Mouse (Mus musculus): ENCODE results near the gene Dag1.
A peak's percentile ranks its signal among the peaks of the same experiment; 100 is the strongest.
"Not testable (repeated sequence)": the region's sequence is repeated elsewhere in the genome, so short reads cannot be mapped to it uniquely, and the experiment has no call there.

Dag1 gene

DNA sequence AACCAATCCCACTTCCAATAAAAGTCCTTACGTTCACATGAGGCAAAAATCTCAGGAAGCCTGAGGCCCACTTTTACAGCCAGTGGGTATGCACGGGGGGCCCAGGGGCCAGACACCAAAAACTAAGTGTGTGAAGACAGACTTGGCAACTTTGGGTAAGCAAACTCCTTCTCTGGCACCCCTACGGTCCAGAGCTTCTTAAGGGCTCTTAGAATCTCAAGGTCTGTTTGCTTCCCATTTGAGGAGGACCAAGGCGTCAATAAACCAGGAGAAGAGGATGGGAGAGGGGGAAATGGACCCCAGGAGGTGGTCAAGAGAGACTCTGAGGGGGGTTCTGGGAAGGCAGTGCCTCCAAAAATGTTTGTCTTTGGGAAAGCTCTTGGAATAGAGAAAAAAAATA is 9.7 kb upstream of the Dag1 start:
- no peak for DNase-seq (ENCODE audit: low spot score)

GRCm38 (mm10) chr9:108272691-108273090 is 8.9 kb upstream of the Dag1 start:
- DNase-seq (ENCODE audit: low spot score), result no peak

DNA sequence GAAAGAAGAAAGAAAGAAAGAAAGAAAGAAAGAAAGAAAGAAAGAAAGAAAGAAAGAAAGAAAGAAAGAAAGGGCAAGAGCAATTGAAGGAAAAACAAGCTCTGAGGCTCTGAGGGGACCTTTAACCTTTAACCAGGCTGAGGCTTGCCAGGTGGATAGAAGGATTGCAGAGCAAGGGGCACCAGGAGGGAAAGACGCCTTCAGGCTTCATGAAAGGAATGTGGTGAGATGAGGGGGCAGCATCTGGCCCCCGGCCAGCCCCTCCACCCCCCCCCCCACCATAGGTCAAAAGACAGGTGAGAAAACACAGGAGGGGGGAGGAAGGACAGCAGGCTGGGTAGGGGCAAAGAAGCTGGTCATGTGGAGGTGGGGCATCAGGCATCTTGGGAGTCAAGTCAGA is 8.2 kb upstream of the Dag1 start:
- DNase-seq (ENCODE audit: low spot score), result peak; percentile 35

DNA sequence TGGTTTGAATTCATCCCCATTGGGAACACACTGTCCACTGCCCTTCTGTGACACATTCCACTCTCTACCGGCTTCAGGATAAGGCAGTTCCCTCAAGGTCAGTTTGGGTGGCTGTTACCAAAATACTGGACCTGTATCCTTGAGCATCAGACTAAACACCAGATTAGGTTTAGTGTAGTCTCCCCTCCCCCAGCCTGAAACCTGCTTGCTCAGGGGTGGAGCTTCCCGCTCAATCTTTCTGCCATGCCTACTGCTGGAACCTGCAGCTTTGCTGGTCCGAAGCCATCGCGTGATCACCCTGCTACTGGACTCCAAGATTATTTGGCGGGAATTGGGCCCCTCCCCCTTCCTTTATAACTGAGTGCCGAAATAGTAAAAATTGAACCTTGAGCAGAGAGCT is 4.9 kb upstream of the Dag1 start:
- not testable (repeated sequence) for DNase-seq (ENCODE audit: low spot score)

DNA sequence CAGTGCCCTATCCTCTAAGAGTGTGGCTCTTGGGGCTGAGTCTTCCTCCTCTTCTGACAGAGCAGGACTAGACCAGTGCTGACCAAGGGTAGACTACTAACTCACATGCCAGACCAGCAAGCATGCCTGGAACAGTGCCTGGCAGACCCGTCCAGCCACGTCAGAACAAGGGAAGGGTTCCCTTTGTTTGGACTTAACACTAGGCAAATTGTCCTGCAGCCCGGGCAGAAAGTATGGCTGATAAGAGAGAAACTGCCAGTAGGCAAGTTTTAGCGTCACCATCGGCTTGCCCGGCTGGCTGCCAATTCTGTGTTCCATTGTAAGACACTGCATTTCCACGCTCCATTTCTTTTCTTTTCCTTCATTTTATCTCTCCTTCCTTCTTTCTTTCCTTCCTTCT is 3.9 kb upstream of the Dag1 start:
- DNase-seq (ENCODE audit: low spot score), result no peak

DNA sequence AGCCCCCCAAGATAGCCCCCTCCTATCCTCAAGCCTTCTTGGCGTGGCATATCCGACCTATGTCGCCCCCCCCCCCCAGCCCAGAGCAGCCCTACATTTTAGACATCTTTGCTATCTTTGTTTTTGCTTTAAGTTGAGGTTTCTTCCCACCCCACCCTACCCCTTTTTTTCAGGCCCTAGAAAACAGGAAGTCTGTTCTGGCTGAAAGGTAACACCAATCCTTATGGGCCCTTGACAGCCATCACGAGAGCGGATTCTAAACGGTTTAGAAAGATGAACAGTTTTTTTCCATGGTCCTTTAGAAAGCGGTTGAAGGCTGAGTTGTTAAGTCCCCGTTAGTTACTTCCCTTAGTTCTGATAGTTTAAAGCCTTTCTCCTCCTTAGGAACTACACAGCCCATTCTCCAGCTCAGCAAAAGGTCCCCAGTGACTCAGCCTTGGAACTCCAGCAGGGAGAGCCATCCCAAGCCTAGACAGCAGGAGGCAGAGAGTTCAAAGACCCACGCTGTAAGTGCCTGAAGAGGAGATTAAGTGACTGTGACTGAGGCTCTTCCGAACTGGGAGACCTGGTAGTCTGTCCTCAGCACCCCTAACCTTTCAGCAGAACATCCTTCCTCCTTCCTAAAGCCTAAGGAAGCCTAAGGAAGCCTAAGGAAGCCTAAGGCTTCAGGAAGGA is 2.6 kb upstream of the Dag1 start:
- no peak for DNase-seq (ENCODE audit: low spot score)

DNA sequence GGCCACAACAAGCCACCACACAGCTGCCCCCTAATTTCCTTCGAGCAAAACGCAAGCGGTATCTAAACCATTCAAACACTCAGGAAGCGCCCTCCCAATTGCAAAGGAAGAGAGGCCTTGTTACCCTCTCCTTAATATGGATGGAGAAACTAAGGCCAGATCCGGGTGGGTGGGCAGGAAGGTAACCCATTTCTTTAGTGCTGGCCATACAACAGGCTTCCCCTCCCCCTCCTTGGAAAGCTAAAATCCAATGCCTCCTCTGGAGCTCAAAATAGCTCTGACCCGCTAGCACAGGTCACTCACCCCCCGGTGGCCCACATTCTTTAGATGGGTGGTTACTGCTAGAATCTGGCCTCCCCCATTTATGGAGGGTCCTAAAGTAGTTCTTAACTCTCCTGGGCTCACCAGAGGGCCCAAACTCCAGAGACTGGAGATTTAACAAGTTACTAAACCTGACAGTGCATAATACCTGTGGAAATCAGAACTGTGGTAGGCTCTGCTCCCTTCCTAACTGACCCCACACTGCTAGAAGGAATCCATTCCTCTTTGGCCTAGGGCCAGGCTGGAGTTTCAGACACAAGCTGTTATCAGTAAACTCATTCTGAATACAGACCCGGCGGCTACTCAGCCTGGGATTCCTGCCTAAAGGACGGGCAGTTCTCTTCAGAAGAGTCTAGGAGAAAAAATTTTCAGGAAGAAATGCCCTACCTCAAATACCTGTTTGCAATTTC is 598 bp upstream of the Dag1 start:
- DNase-seq (ENCODE audit: low spot score), result no peak

GRCm38 (mm10) chr9:108263131-108263681 is 552 bp downstream of the Dag1 start:
- DNase-seq (ENCODE audit: low spot score), result peak; percentile 59

DNA sequence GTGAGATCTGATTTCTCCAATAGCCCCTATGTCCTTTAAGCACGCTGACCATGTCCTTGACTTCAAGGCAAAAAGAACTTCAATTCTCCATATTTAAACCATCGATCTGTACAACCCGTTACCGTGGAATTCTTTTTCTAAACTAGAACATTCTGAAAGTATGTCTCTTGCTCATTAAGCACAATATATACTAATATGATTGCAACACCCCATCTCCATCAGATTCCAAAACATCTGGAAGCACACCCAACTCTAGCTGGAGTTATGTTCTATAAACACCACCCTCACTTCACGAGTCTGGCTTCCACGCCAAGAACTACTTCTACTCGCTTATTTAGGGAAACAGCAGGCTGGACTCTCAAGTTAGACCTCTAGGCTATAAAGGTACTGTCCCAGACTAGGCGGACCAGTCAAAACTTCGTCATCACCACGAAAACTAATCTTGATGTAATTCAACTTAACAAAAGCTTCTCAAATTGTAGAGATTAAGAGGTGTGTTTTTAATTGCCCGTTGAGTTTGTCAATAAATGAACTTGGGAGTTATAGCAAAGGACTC is 1.2 kb downstream of the Dag1 start:
- no peak for DNase-seq (ENCODE audit: low spot score)

- no peak for DNase-seq (ENCODE audit: low spot score)
Measured at GRCm38 (mm10) chr9:108261865-108262264, 1.9 kb downstream of the Dag1 start.

DNA sequence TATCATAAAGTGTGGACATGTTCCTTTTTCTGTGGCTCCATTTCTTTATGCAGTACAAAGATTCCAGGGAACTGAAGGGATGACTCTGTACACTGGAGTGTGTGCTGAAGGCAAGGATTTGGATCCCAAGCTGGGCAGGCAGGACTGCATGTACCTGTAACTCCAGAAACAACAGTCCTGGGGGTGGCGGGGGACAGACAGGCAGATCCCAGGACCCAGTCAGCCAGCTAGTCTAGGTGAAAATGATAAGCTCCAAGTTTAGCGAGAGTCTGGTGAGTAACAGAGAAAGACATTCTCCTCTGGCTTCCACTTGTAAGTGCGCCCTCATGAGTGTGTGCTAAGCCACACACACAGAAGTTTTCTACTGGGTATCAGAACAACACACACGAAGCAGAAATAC is 3.2 kb downstream of the Dag1 start:
- no peak for DNase-seq (ENCODE audit: low spot score)

DNA sequence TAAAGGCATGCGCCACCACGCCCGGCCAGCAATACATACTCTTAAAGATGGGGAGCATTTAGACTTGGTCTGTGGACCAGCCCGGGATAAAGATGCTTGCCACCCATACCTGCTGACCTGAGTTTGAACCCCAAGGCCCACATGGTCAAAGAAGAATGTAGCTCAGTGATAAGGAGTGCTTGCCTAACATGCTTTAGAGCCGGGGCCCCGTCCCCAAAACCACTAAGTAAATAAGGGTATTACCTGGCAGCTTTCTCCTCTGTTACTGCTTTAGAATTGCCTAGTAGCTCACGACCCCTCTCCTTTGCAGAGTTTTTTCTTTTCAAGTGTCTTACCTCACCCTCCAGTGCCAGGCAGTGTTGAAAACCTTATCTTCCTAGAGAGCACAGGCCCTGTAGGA is 11.0 kb downstream of the Dag1 start:
- DNase-seq (ENCODE audit: low spot score), result no peak

- no peak for DNase-seq (ENCODE audit: low spot score)
Measured at GRCm38 (mm10) chr9:108251877-108252276, 11.9 kb downstream of the Dag1 start.

DNA sequence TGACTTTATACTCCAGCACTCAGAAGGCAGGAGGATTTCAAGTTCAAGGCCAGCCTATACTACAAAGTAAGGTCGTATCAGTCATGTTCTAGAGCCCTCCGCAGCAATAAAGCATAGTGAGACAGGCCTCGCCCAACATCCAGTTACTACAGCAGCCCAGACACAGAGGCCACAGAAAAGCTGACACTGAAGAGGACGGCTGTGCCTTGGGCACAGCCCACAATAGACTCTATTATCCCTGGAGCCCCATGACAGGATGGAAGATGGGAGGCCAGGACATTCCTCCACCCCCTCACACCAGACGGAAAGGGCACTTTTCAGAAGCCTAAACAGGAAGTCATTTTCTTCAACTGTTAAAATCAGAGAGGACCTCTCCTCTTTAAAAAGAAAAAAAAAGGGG is 14.8 kb downstream of the Dag1 start:
- peak; percentile 13 for DNase-seq (ENCODE audit: low spot score)

GRCm38 (mm10) chr9:108244984-108245383 is 18.8 kb downstream of the Dag1 start:
- no peak for DNase-seq (ENCODE audit: low spot score)

DNA sequence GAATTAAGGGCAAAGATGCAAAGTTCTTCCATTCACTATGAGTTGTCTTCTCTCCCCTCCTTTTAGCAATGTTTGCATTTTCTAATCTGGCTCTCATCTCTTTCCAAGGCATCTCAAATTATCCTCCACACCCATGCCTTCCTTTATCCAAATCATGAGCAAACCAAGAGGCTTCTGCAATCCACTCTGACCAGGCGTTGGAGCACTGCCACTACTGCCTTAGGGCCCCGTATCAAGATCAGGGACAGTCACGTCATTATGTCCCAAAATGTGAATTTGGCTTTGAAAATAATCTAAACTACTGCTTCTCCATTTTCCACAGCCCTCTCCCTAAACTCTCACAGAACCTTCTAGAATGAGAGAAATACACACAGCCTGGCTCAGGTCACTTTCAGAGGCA is 19.2 kb downstream of the Dag1 start:
- DNase-seq (ENCODE audit: low spot score), result no peak

- DNase-seq (ENCODE audit: low spot score), result no peak
Measured at GRCm38 (mm10) chr9:108239951-108240350, 23.8 kb downstream of the Dag1 start.

- DNase-seq (ENCODE audit: low spot score), result no peak
Measured at GRCm38 (mm10) chr9:108238831-108239230, 24.9 kb downstream of the Dag1 start.

DNA sequence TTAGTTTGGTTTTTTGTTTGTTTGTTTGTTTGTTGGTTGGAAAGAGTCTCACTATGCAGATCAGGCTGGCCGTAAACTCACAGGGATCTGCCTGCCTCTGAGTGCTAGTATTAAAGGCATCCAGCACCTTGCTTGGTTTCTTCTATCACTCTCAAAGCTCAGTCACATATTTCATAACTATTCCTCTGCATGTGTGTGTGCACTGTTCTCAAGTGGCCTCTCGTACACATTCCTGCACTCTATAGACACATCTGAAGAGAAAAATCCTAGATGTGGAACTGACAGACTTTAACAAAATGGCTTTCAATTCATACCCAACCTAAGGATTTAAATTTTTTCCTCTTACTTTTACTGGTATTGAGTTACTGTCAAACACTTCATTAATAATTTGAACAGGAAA is 25.4 kb downstream of the Dag1 start:
- DNase-seq (ENCODE audit: low spot score), result no peak

- DNase-seq (ENCODE audit: low spot score), result no peak
Measured at GRCm38 (mm10) chr9:108234682-108235081, 29.1 kb downstream of the Dag1 start.

- DNase-seq (ENCODE audit: low spot score), result no peak
Measured at GRCm38 (mm10) chr9:108232908-108233307, 30.9 kb downstream of the Dag1 start.

- peak; percentile 54 for DNase-seq (ENCODE audit: low spot score)
Measured at GRCm38 (mm10) chr9:108227911-108228649, 35.7 kb downstream of the Dag1 start.

DNA sequence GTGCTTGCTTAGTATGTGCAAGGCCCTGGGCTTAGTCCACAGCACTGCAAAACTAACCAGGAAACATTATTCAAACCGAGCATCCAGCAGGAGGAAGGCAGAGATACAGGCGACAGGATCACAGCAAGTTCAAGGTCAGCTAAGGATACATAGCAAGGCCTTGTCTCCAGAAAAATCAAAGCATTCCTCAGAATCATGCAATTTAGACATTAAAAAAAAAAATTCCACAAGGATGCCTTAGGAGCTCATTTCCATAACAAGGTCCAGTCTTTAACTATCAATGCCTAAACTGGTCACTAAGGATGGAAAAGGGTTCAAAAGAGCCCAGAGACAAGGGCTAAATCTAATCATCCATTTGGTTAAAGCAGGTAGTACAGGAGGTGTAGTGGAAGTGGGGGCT is 38.6 kb downstream of the Dag1 start:
- DNase-seq (ENCODE audit: low spot score), result no peak

Data from embryo, embryonic 10.5 days (tissue).